Mouse (Mus musculus) brain, embryonic 14.5 days (tissue): ENCODE measurements around the gene Unc93b1.

Experiments used
- CTCF ChIP-seq: fragments of 200-500 bp; IDR thresholded peaks from 2 replicates; pipeline ENCODE4 v1.5.1; 2012; ENCODE audit warnings: inconsistent platforms, mild to moderate bottlenecking, moderate library complexity, borderline replicate concordance; ENCODE audit not compliant: insufficient read depth, insufficient read length; ENCODE audit errors: extremely low read depth
- POLR2A ChIP-seq: fragments of 200-500 bp; IDR thresholded peaks from 2 replicates; pipeline ENCODE4 v1.6.1; 2012; ENCODE audit warnings: mild to moderate bottlenecking, inconsistent platforms, borderline replicate concordance; ENCODE audit not compliant: poor library complexity, insufficient read depth, insufficient read length, severe bottlenecking; ENCODE audit errors: extremely low read depth

DNA sequence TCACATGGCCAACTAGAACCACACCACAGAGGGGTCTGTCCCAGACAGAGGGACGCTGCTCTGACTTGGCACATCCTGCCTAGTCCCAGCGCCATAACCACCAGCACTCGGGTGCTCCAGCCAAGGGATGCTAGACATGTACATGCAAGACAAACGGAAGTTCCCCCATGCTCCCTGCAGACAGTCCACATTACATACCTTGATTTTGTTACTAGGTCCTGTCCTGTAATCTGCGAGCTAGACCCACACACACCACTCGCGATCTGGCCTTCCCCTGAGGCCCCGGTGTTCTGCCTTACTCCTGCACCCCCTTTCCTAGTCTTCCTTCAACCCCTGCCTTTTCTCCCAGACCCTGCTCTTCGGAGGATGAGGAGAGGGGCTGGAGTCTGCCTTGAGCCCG, 28.7 kb upstream of the Unc93b1 start:
- TF ChIP-seq POLR2A (no peak), CTCF (no peak)
